8 mouse cellular contexts compared by ENCODE assay signal in the genomic region with DNA sequence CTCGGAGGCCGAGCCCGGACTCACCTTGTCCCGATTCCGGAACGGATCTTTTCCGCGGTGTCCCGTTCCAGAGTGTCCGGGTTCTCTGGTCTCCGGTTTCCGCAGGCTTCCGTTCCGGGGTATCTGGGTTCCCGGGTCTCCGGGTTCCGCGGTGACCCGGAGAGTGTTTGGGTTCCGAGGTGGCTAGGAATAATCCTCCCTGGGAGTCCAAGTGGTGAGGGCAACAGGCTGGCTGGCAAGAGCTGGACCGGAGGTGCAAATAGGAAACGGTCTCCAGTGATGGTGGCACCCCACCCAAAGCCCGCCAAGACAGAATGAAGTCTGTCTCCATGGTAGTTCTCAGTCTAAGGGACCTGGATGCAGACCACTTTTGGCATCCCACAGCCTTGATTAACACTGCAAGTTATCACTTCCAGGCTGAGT. TPM values are rescaled to one million over a fixed set of nuclear protein-coding genes. Genes with fewer than 3 reads are reported as not detected.
DNase-seq lines count a peak whose midpoint lies in the region; ATAC-seq and TF ChIP-seq lines count a peak whose summit lies in the region.

TSS of gene Zfp11 (minus strand) at position 64 of the 423 bp plus-strand sequence.

- no peak for TF ChIP-seq EP300 in lung, postnatal 0 days (IDR thresholded peaks at IDR 0.05)

- peak within 1 kb of the TSS; percentile 90 for H3K9ac ChIP-seq in hindbrain, embryonic 12.5 days
- H3K9ac ChIP-seq in lung, postnatal 0 days (replicated peaks; ENCODE audit: low read depth): peak within 1 kb of the TSS; percentile 73

- no peaks in the 10 kb centered on the region for H3K36me3 ChIP-seq in hindbrain, embryonic 12.5 days
- no peaks in the 10 kb centered on the region for H3K36me3 ChIP-seq in lung, postnatal 0 days (ENCODE audit: insufficient read depth, low read length)

- peaks cover 9% of the 10 kb centered on the region for H3K4me1 ChIP-seq in hindbrain, embryonic 12.5 days
- H3K4me1 ChIP-seq in lung, postnatal 0 days (ENCODE audit: insufficient read depth, low read depth, low read length): no peaks in the 10 kb centered on the region

- ATAC-seq in hindbrain, embryonic 12.5 days (ENCODE audit: low FRiP score): peak; percentile 78
- peak; percentile 85 for ATAC-seq in lung, postnatal 0 days

- peak; percentile 64 for DNase-seq in T-cell, adult 2 months (ENCODE audit: low spot score)
- peak; percentile 93 for DNase-seq in cerebellum, postnatal 14 days
- DNase-seq in frontal cortex, postnatal 10 days (ENCODE audit: low spot score in 2 of 2): peak; percentile 60 to 80
- peak; percentile 90 to 91 for DNase-seq in layer of hippocampus, postnatal 10 days (ENCODE audit: low spot score in 2 of 2)
- peak; percentile 71 for DNase-seq in lung, postnatal 0 days (ENCODE audit: low spot score)
- DNase-seq in ovary, postnatal 10 days (ENCODE audit: low spot score): peak; percentile 76
- peak; percentile 40 to 60 for DNase-seq in thymus, postnatal 10 days (ENCODE audit: low spot score in 2 of 2)

- no peak for TF ChIP-seq CTCF in lung, postnatal 0 days (IDR thresholded peaks at IDR 0.05)

- H3K27me3 ChIP-seq in hindbrain, embryonic 12.5 days: no peaks in the 10 kb centered on the region
- no peaks in the 10 kb centered on the region for H3K27me3 ChIP-seq in lung, postnatal 0 days (replicated peaks; ENCODE audit: insufficient read depth, low read length)

- no peak within 1 kb of the TSS for H3K27ac ChIP-seq in hindbrain, embryonic 12.5 days
- H3K27ac ChIP-seq in lung, postnatal 0 days (ENCODE audit: low read length): peak within 1 kb of the TSS; percentile 51; the same call in 1 of the 2 replicates

- peak within 1 kb of the TSS; percentile 80 for H3K4me3 ChIP-seq in hindbrain, embryonic 12.5 days
- peak within 1 kb of the TSS; percentile 77 for H3K4me3 ChIP-seq in lung, postnatal 0 days (ENCODE audit: low read depth, low read length)

- H3K9me3 ChIP-seq in hindbrain, embryonic 12.5 days (replicated peaks): peaks cover 5% of the 10 kb centered on the region; the same call in 1 of the 2 replicates
- H3K9me3 ChIP-seq in lung, postnatal 0 days (ENCODE audit: low read length): no peaks in the 10 kb centered on the region

- H3K4me2 ChIP-seq in hindbrain, embryonic 12.5 days (replicated peaks): peak within 1 kb of the TSS; percentile 79
- H3K4me2 ChIP-seq in lung, postnatal 0 days (replicated peaks; ENCODE audit: low read depth, low read length): peak within 1 kb of the TSS; percentile 73

- WGBS in hindbrain, embryonic 12.5 days: 2% methylated on average over 23 of the region's 23 CpGs
- WGBS in lung, postnatal 0 days: under 1% methylated on average over 20 of the region's 23 CpGs

RNA-seq across cellular contexts. Expression of gene Zfp11, which starts in this region (rescaled TPM):
- polyA plus RNA-seq in hindbrain, embryonic 12.5 days (2016; fragmentation: Nextera tagmentation; extraction: Ambion mirVana): 5.8 and 6.5 TPM in 2 replicates
- 1 to 10 TPM; 6.6 to 7.2 TPM for total RNA-seq in layer of hippocampus, postnatal 10 days (2021)
- polyA plus RNA-seq in lung, postnatal 0 days (2015; fragmentation: Nextera tagmentation; extraction: Ambion mirVana): 1.7 and 1.8 TPM in 2 replicates
